In the genomic region with DNA sequence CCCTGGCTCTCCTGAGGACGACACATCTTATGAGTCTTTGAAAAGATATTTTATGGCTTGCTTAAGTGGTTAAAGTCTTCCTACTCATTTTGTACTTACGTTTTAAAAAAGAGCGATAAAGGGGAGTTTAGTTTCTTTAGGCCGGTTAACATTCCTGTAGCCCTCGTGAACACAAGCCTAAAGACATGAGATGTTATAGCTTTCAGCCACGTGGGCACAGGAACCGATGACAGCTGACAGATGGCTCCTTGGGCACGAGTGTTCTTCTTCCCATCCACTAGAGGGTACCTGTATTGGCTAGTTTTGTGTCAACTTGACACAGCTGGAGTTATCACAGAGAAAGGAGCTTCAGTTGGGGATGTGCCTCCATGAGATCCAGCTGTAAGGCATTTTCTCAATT, we compare ENCODE assay signal across 17 mouse cellular contexts.
"Had no signal": no experiment of that assay in that cellular context is flagged by ENCODE, and none has a peak within 500 bp of the region (broad histone marks: within the 10 kb centered on the region; RNA-seq: fewer than 3 reads in every experiment).

No protein-coding gene starts in this region.

- H3K27me3 ChIP-seq: neural tube, embryonic 12.5 days; neural tube, embryonic 13.5 days; neural tube, embryonic 15.5 days; stomach, embryonic 15.5 days had no signal

- H3K27ac ChIP-seq: neural tube, embryonic 12.5 days; neural tube, embryonic 13.5 days; neural tube, embryonic 15.5 days; stomach, embryonic 15.5 days; stomach, postnatal 0 days had no signal

- H3K4me3 ChIP-seq: neural tube, embryonic 12.5 days; neural tube, embryonic 13.5 days; neural tube, embryonic 15.5 days; stomach, embryonic 15.5 days had no signal

- H3K4me1 ChIP-seq: neural tube, embryonic 12.5 days; neural tube, embryonic 13.5 days; neural tube, embryonic 15.5 days; stomach, embryonic 15.5 days had no signal

- DNase-seq: retina, postnatal 1 day; right cerebral cortex, adult 18-20 months; right cerebral cortex, postnatal 14 days; right cerebral cortex, postnatal 25 days; right cerebral cortex, postnatal 4 days; spleen, adult 18-20 months; thymus, adult 18-20 months; thymus, adult 2 months; thymus, postnatal 14 days; thymus, postnatal 25 days; thymus, postnatal 36 days; thymus, postnatal 4 days had no signal

- H3K9me3 ChIP-seq: neural tube, embryonic 13.5 days; neural tube, embryonic 15.5 days; stomach, embryonic 15.5 days had no signal

- H3K36me3 ChIP-seq: neural tube, embryonic 12.5 days; neural tube, embryonic 13.5 days; neural tube, embryonic 15.5 days; stomach, embryonic 15.5 days had no signal

- H3K9ac ChIP-seq: neural tube, embryonic 12.5 days; neural tube, embryonic 13.5 days; neural tube, embryonic 15.5 days; stomach, embryonic 15.5 days had no signal
